Mouse (Mus musculus) intestine, embryonic 14.5 days (tissue): ENCODE results near the gene Bpifa6. TPM values are rescaled to one million over a fixed set of nuclear protein-coding genes. Genes with fewer than 3 reads are reported as not detected.

Experiments
- polyA plus RNA-seq: library from polyadenylated mRNA; unstranded; fragments of >200 nt; fragmentation: Nextera tagmentation; extraction: Ambion mirVana; gene quantifications from 2 replicates; pipeline ENCODE4 v1.2.1, GENCODE M21; 2014

Gene Bpifa6
- polyA plus RNA-seq, 1 experiment from 2014 or later = not detected

Other genes with a start within 250 kb of the Bpifa6 start
- 229 and 254 TPM in 2 replicates for gene Mapre1, start 233.7 kb upstream of the Bpifa6 start, polyA plus RNA-seq
- gene Efcab8, start 195.0 kb upstream of the Bpifa6 start, polyA plus RNA-seq = not detected in 2 replicates
- gene Sun5, start 103.9 kb upstream of the Bpifa6 start, polyA plus RNA-seq = not detected in 2 replicates
- not detected in 2 replicates for gene Bpifb2, start 99.9 kb upstream of the Bpifa6 start, polyA plus RNA-seq
- not detected in 2 replicates for gene Bpifb6, start 74.6 kb upstream of the Bpifa6 start, polyA plus RNA-seq
- not detected in 2 replicates for gene Bpifb3, start 56.7 kb upstream of the Bpifa6 start, polyA plus RNA-seq
- not detected in 2 replicates for gene Bpifb4, start 36.7 kb upstream of the Bpifa6 start, polyA plus RNA-seq
- not detected in 2 replicates for gene Bpifa2, start 33.3 kb downstream of the Bpifa6 start, polyA plus RNA-seq
- gene Bpifa3, start 155.4 kb downstream of the Bpifa6 start, polyA plus RNA-seq = not detected in 2 replicates
- not detected in 2 replicates for gene Bpifa1, start 167.9 kb downstream of the Bpifa6 start, polyA plus RNA-seq
- gene Bpifa5, start 187.7 kb downstream of the Bpifa6 start, polyA plus RNA-seq = not detected in 2 replicates
- not detected in 2 replicates for gene Bpifb1, start 215.9 kb downstream of the Bpifa6 start, polyA plus RNA-seq
- 0.35 TPM in 1 of 2 replicates, not detected in the other for gene Bpifb5, start 248.8 kb downstream of the Bpifa6 start, polyA plus RNA-seq